Mouse (Mus musculus): ENCODE data around the gene Plekha8. TPM values are rescaled to one million over a fixed set of nuclear protein-coding genes. Genes with fewer than 3 reads are reported as not detected.

The Plekha8 gene
- polyA plus RNA-seq, 1 experiment from 2014 or later: 15.8 TPM

DNA sequence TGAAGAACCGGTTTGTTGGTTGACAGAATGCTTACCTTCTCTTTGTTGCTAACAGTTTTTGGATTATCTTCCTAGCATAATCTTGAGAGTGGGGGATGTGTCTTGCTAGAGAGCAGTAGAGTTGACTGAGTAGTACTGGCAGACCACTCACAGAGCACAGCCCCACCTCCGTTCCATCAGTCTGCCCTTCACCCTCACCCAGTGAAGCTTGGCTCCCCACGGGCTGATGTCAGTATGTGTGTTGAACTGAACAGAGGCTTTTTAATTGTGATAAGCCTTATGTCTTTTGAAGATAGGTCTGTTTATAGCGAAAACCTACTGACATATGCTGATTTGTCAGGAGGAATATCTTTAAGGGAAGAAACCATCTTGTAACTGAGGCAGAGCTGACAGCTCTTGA, 48.3 kb downstream of the Plekha8 start:
- no peak overlapping the region for H3K9ac ChIP-seq (replicated peaks; ENCODE audit: low read length)
- no peak overlapping the region for H3K4me2 ChIP-seq (ENCODE audit: low read length)
- no peaks in the 10 kb centered on the region for H3K9me3 ChIP-seq (ENCODE audit: control insufficient read depth, low read length)
- H3K27ac ChIP-seq (replicated peaks; ENCODE audit: low read depth, low read length): no peak overlapping the region
- H3K27me3 ChIP-seq (ENCODE audit: control insufficient read depth, insufficient read depth, low read length): no peaks in the 10 kb centered on the region
- WGBS: 88% methylated on average over 4 of the region's 4 CpGs
- H3K4me3 ChIP-seq (replicated peaks; ENCODE audit: low read depth, low read length): no peak overlapping the region
- DNase-seq (no peak), ATAC-seq (ENCODE audit: low FRiP score, low TSS enrichment) (no peak)
- H3K36me3 ChIP-seq (ENCODE audit: control insufficient read depth, insufficient read depth, low read length): peaks cover 20% of the 10 kb centered on the region
- H3K4me1 ChIP-seq (ENCODE audit: control insufficient read depth, insufficient read depth, low read length): no peaks in the 10 kb centered on the region

- Histone ChIP-seq H3K4me1 (ENCODE audit: control insufficient read depth, insufficient read depth, low read length) (no peaks in the 10 kb centered on the region), H3K9ac (replicated peaks; ENCODE audit: low read length) (no peak overlapping the region), H3K4me2 (ENCODE audit: low read length) (no peak overlapping the region), H3K27me3 (ENCODE audit: control insufficient read depth, insufficient read depth, low read length) (no peaks in the 10 kb centered on the region), H3K27ac (replicated peaks; ENCODE audit: low read depth, low read length) (no peak overlapping the region), H3K9me3 (ENCODE audit: control insufficient read depth, low read length) (no peaks in the 10 kb centered on the region), H3K36me3 (ENCODE audit: control insufficient read depth, insufficient read depth, low read length) (no peaks in the 10 kb centered on the region), H3K4me3 (replicated peaks; ENCODE audit: low read depth, low read length) (no peak overlapping the region)
- 88% methylated on average over 11 of the region's 11 CpGs for WGBS
- ATAC-seq (ENCODE audit: low FRiP score, low TSS enrichment): no peak
- no peak for DNase-seq
Observed at GRCm38 (mm10) chr6:54655471-54656095, 60.7 kb downstream of the Plekha8 start.

DNA sequence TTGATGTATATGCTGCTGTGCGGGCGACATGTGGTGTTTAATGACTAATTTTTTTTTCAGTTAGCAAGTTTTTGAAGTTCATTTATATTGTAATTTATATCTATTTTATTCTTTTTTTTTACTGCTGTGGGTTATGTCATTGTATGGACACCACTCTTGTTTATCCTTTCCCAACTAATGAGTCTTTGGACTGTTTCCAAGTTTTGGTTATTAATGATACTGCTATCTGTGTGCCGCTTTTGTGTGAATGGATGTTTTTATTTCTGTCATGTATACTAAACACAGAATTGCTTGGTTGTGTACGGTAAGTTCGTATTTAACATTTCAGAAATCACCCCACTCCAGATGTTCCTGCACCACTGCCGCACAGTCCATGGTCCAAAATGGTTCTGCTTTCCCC, 63.0 kb downstream of the Plekha8 start:
- Histone ChIP-seq H3K27me3 (ENCODE audit: control insufficient read depth, insufficient read depth, low read length) (no peaks in the 10 kb centered on the region), H3K4me3 (replicated peaks; ENCODE audit: low read depth, low read length) (no peak overlapping the region), H3K36me3 (ENCODE audit: control insufficient read depth, insufficient read depth, low read length) (no peaks in the 10 kb centered on the region), H3K9me3 (ENCODE audit: control insufficient read depth, low read length) (no peaks in the 10 kb centered on the region), H3K4me1 (ENCODE audit: control insufficient read depth, insufficient read depth, low read length) (no peaks in the 10 kb centered on the region), H3K4me2 (ENCODE audit: low read length) (no peak overlapping the region), H3K27ac (replicated peaks; ENCODE audit: low read depth, low read length) (no peak overlapping the region), H3K9ac (replicated peaks; ENCODE audit: low read length) (no peak overlapping the region)
- DNase-seq (no peak), ATAC-seq (ENCODE audit: low FRiP score, low TSS enrichment) (no peak)
- WGBS: 98% methylated on average over 6 of the region's 6 CpGs

DNA sequence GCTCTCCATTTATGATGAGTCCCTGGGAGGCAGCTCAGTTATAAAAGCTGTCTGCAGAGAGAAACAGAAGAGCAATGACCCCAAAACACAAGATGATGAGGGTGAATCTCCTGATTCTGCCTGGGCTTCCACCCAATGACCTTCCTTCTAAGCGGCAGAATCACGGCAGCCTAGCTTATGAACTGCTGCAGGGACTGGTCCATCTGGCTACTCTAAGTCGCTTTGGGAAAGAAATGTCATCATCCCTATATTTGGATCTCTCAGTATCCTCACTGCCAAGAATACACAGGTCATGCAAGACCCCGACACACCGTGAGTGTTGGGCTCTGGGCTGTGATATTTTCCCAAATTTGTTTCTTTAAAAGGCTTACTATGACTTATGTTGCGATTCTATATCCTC, 75.0 kb downstream of the Plekha8 start:
- WGBS: 93% methylated on average over 6 of the region's 6 CpGs
- H3K4me1 ChIP-seq (ENCODE audit: control insufficient read depth, insufficient read depth, low read length): no peaks in the 10 kb centered on the region
- DNase-seq (no peak), ATAC-seq (ENCODE audit: low FRiP score, low TSS enrichment) (no peak)
- H3K27me3 ChIP-seq (ENCODE audit: control insufficient read depth, insufficient read depth, low read length): no peaks in the 10 kb centered on the region
- H3K27ac ChIP-seq (replicated peaks; ENCODE audit: low read depth, low read length): no peak overlapping the region
- no peak overlapping the region for H3K9ac ChIP-seq (replicated peaks; ENCODE audit: low read length)
- no peaks in the 10 kb centered on the region for H3K36me3 ChIP-seq (ENCODE audit: control insufficient read depth, insufficient read depth, low read length)
- H3K4me2 ChIP-seq (ENCODE audit: low read length): no peak overlapping the region
- no peaks in the 10 kb centered on the region for H3K9me3 ChIP-seq (ENCODE audit: control insufficient read depth, low read length)
- H3K4me3 ChIP-seq (replicated peaks; ENCODE audit: low read depth, low read length): no peak overlapping the region

DNA sequence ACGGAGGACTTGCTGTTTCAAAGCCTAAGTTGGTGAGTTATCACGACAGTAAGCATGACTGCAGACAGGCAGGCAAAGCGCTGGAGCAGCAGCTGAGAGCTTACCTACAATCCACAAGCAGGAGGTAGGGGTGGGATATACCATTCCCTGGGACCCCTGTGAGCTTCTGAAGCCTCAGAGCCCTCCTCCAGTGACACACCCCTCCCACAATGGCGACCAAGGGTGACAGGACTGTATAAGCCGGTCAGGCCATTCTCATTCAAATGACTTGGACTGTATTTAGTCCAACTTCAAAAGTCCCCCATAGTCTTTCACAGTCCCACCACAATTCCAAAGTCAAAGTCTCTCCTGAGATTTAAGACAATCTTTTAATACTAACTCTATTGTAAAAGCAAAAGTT, 78.0 kb downstream of the Plekha8 start:
- Histone ChIP-seq H3K9me3 (ENCODE audit: control insufficient read depth, low read length) (no peaks in the 10 kb centered on the region), H3K4me3 (replicated peaks; ENCODE audit: low read depth, low read length) (no peak overlapping the region), H3K4me2 (ENCODE audit: low read length) (no peak overlapping the region), H3K4me1 (ENCODE audit: control insufficient read depth, insufficient read depth, low read length) (no peaks in the 10 kb centered on the region), H3K36me3 (ENCODE audit: control insufficient read depth, insufficient read depth, low read length) (no peaks in the 10 kb centered on the region), H3K9ac (replicated peaks; ENCODE audit: low read length) (no peak overlapping the region), H3K27ac (replicated peaks; ENCODE audit: low read depth, low read length) (no peak overlapping the region), H3K27me3 (ENCODE audit: control insufficient read depth, insufficient read depth, low read length) (no peaks in the 10 kb centered on the region)
- ATAC-seq (ENCODE audit: low FRiP score, low TSS enrichment): no peak
- no peak for DNase-seq
- WGBS: 34% methylated on average over 5 of the region's 5 CpGs

GRCm38 (mm10) chr6:54679686-54680085, 84.8 kb downstream of the Plekha8 start:
- no peak overlapping the region for H3K4me3 ChIP-seq (replicated peaks; ENCODE audit: low read depth, low read length)
- H3K27me3 ChIP-seq (ENCODE audit: control insufficient read depth, insufficient read depth, low read length): no peaks in the 10 kb centered on the region
- ATAC-seq (ENCODE audit: low FRiP score, low TSS enrichment): no peak
- no peak overlapping the region for H3K9ac ChIP-seq (replicated peaks; ENCODE audit: low read length)
- H3K4me1 ChIP-seq (ENCODE audit: control insufficient read depth, insufficient read depth, low read length): peaks cover 14% of the 10 kb centered on the region
- WGBS: 78% methylated on average over 5 of the region's 5 CpGs
- H3K27ac ChIP-seq (replicated peaks; ENCODE audit: low read depth, low read length): no peak overlapping the region
- H3K9me3 ChIP-seq (ENCODE audit: control insufficient read depth, low read length): no peaks in the 10 kb centered on the region
- DNase-seq: no peak
- H3K36me3 ChIP-seq (ENCODE audit: control insufficient read depth, insufficient read depth, low read length): no peaks in the 10 kb centered on the region
- no peak overlapping the region for H3K4me2 ChIP-seq (ENCODE audit: low read length)

DNA sequence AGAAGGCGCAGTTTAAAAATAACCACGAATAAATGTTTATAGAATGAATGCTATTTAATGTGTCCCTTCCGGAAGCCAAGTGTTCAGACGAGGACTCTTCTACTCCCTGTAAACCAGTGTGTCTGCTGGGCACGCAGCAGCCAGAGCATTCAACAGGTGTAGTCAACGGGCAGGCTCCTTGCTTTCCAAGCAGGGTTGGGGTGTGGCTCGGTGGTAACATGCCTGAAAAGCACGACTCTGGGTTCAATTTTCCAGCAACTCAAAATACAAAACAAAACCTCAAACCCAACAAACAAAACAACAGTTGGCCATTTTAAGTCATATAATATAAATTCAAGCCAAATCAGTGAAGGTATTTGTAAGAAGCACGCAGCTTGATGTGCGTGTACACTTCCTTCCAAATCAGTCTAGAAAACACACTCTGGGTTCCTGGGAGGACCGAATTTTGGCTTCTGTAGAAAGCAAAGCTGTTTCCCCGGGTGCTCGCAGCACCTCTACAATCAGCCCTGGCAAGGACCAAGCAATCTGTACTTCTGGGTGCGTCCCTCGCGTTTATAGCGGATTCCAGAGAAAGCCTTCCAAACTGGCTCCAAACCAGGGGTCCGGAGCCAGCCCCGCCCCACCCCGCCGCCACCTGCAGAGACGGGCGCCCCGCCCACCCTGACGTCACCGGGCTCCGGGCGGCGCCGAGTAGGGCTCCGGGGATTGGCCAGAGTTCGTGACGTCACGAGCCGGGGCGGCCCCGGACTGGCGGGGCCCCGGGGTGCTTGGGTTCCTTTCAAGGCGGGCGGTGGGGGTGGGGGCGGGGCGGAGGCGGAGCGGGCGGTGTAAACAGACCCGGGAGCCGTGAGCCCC, 86.2 kb downstream of the Plekha8 start, which contains the start of gene Mturn:
TSS of gene Mturn (plus strand) at position 734 of the 855 bp plus-strand sequence.
- Histone ChIP-seq H3K27ac (replicated peaks; ENCODE audit: low read depth, low read length) (peak within 1 kb of the TSS; percentile 75), H3K4me1 (ENCODE audit: control insufficient read depth, insufficient read depth, low read length) (peaks cover 14% of the 10 kb centered on the region), H3K36me3 (ENCODE audit: control insufficient read depth, insufficient read depth, low read length) (no peaks in the 10 kb centered on the region), H3K4me2 (ENCODE audit: low read length) (peak within 1 kb of the TSS; percentile 71), H3K4me3 (replicated peaks; ENCODE audit: low read depth, low read length) (peak within 1 kb of the TSS; percentile 93), H3K9me3 (ENCODE audit: control insufficient read depth, low read length) (no peaks in the 10 kb centered on the region), H3K9ac (replicated peaks; ENCODE audit: low read length) (peak within 1 kb of the TSS; percentile 84), H3K27me3 (ENCODE audit: control insufficient read depth, insufficient read depth, low read length) (no peaks in the 10 kb centered on the region)
- ATAC-seq (ENCODE audit: low FRiP score, low TSS enrichment): peak; percentile 97
- 4% methylated on average over 47 of the region's 48 CpGs for WGBS
- DNase-seq: peak; percentile 99

DNA sequence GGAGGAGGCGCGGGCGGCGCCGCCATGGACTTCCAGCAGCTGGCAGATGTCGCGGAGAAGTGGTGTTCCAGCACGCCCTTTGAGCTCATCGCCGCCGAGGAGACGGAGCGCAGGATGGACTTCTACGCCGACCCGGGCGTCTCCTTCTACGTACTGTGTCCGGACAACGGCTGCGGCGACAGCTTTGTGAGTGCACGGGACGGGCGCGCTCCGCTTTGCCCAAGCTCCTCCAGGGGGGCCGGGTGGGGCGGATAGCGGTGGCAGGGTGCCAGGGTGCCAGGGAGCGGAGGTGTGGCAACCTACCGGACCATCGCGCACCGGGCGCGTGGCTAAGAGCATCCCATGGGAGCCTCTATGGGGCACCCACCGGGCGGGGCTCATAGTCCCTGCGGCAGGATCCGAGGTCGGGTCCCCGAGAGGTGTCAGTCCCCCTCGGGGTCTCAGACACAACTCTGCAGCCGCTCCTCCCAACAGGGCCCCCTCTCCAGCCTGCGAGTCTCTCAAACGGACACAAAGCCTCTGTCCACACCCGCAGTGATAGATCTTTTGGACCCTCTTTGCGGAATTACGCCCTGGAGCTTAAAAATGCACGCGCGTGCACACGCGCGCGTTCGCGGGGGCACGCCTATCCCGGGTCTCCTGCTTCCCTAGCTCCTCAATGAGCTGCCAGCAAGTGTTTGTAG, 87.0 kb downstream of the Plekha8 start:
- H3K27ac ChIP-seq (replicated peaks; ENCODE audit: low read depth, low read length): peak overlapping the region; percentile 75
- WGBS: under 1% methylated on average over 61 of the region's 61 CpGs
- H3K36me3 ChIP-seq (ENCODE audit: control insufficient read depth, insufficient read depth, low read length): no peaks in the 10 kb centered on the region
- peak overlapping the region; percentile 93 for H3K4me3 ChIP-seq (replicated peaks; ENCODE audit: low read depth, low read length)
- DNase-seq (peak; percentile 77), ATAC-seq (ENCODE audit: low FRiP score, low TSS enrichment) (peak; percentile 76)
- peaks cover 14% of the 10 kb centered on the region for H3K4me1 ChIP-seq (ENCODE audit: control insufficient read depth, insufficient read depth, low read length)
- no peaks in the 10 kb centered on the region for H3K27me3 ChIP-seq (ENCODE audit: control insufficient read depth, insufficient read depth, low read length)
- H3K9ac ChIP-seq (replicated peaks; ENCODE audit: low read length): peak overlapping the region; percentile 84
- peak overlapping the region; percentile 71 for H3K4me2 ChIP-seq (ENCODE audit: low read length)
- no peaks in the 10 kb centered on the region for H3K9me3 ChIP-seq (ENCODE audit: control insufficient read depth, low read length)

All from midbrain, embryonic 14.5 days (tissue).